Mouse (Mus musculus): Measurements from ENCODE around the gene Lrmda. TPM values are rescaled to one million over a fixed set of nuclear protein-coding genes. Genes with fewer than 3 reads are reported as not detected.

The Lrmda gene
- total RNA-seq, 2 experiments from 2014 or later: 6.8 to 9.1 TPM

DNA sequence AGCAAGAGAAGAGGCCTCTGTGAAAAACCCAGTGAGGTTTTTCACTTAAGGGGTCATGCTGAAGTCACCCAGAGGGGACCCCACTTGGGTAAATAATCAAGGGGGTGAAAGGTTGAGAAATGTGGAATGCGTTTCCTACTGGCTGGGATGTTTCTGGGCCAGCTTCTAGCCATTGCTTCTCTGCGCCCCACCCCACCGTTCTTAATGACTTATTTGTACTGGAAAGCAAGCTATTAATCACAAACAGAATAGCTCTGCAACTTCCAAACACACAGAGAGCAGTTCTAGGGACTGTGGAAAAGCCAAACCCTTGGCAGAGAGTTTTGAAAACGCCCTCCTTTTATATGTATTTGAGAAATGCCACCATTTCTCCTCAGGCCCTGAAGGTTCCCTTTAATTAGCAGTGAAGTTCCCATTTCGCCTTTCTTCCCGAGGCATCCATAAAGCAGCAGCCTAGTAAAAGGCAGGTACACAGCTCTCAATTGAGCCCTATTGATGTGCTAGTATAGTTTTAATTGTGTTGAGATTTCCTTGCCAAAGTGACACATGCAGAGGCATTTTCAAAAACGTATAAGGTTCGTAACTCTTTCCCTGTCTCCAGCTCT is 70.5 kb downstream of the Lrmda start:
- DNase-seq (ENCODE audit: low spot score in 2 of 2): no peak

DNA sequence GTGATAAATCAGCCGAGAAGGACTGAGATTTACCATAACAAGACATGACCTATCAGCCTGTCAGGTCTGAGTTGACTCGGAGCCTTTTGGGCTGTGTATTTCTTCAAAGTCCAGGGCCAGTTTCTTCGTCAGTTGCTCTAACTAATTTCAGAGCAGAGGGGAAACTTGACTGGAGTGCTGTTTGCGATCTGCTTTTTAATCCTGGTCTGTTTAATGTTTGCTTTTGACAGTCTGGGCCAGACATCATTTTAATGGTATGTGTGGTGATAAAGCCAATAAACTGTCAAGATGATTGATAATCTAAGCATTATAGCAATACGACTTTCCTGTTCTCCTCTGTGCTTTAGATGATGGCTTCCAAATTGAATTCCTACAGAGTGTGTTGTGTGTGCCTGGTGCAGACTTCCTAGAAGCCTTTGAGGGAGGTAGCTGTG is 71.3 kb downstream of the Lrmda start:
- no peak for DNase-seq (ENCODE audit: low spot score in 2 of 2)

DNA sequence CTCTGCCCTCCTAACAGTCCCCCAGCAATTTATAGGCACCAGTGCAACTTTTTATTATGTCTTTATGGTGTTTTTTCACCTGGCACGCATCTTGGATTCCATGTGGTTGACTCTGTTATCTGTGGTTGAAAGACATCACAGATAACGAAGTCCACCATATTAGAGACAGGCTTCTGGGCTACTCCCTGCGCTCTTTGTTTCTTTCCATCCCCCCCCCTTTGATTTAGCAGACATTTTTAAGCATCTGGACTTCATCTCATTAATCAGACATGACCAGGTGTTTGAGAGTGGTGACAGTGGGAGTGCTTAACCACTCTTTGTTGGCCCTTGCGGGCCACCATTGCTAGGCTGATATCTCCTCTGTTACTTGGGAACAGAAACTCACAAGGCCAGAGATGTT is 71.8 kb downstream of the Lrmda start:
- DNase-seq (ENCODE audit: low spot score in 2 of 2): no peak

DNA sequence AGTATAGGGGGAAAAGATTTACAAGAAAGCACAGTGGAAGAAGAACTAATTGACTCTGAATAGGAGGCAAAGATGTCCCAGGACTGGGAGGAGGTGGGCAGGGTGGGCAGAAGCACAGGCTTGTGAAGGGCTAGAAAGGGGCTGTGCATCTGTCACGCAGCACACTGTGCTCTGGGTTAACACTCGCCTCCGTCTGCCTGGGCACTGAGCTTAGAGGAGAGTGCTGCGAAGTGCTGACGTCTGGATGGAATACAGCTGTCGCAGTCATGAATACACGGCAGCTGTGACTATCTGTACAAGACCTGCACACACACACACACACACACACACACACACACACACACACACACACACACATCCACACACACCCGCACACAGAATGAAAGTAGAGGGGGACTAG is 73.6 kb downstream of the Lrmda start:
- DNase-seq (ENCODE audit: low spot score in 2 of 2): no peak

DNA sequence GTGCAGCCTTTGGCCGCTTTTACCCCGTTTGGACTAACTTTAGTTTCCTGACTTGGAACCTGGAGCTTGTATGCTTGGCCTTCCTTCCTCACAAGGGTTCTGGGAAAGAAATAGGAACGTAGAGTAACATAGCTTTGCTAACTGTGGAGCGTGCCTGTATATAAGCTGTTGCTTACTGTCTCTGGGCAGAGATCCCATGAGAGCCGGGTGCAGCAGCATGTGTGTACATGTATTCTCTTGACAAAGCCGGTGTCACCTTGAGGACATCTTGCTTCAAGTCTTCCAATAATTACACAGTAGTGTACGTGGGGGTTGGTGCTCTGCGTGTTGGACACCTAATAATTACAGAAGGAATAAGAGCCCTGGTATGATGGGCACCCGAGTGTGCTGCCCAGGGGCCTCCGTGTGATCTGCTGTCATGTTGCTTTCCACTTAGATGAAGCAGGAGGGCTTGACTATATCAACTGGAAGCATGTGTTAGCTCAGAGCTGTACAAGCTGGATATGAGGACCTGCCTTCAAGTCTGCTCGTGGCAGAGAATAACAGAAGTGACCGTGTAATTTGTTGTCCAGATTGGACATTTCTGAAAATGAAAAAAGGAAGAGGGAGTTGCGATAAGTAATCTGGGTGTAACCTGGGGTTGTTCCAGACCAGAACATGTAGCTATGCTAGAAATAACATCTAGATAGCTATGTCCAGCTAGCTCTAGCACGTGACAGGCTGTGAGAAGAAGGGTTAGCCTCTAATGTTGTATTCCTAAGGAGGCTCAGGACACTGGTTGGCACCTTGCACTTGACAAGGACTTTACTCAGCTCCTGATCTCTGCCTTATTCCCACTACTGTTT is 82.7 kb downstream of the Lrmda start:
- no peak for DNase-seq (ENCODE audit: low spot score in 2 of 2)

DNA sequence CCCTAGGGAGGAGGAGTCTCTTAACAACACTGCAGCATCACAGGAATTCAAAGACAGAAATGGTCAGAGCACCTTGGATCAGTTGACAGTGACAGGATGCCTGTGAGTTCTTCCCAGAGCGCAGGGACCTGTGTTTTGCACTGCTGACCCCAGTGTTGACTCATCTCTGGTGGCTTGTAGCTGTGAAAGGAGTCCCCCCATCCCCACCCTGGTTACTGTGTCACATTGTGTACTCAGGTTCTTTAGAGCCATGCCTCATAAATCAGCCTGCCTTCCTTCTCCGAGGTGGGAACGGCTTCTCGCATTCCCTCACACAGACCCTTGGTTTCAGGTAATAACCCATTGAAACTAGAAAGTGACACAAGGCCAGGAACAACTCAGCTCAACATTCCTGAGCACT is 86.3 kb downstream of the Lrmda start:
- no peak for DNase-seq (ENCODE audit: low spot score in 2 of 2)

DNA sequence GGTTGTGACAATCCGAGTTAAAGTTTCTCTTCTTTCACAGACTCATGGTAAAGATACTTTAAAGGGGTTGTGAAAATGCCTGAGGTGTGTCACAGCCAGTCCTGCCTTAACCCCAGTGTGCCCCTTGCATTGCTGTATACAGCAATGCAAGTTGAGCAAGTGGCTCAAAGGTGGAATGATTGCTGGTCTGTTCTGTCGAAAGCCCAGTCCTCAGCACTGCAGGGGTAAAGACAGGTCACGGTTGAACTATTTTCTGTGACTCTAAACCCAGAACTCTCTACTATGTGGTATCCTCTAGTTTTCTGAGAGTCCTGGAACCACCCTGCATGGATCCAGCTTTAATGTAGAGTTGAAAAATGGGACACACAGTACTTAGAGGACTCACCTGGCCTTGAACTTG is 87.3 kb downstream of the Lrmda start:
- DNase-seq (ENCODE audit: low spot score in 2 of 2): no peak

DNA sequence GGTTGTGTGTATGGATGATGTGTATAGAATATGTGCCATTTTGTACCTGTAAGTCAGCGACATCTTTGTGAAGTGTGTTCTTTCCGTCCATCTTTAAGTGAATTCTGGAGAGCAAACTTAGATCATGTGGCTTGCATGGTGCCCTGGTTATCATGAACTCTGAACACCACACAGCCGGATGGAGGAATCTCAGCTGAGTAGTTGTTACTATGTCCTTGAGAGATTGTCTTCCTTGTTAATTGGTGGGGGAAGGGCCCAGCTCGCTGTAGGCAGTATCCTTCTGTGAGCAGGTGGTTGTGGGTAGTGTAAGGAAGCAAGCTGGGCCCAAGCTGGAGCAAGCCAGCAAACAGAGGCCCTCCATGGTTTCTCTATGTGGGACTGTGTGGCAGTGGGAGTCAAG is 89.9 kb downstream of the Lrmda start:
- no peak for DNase-seq (ENCODE audit: low spot score in 2 of 2)

DNA sequence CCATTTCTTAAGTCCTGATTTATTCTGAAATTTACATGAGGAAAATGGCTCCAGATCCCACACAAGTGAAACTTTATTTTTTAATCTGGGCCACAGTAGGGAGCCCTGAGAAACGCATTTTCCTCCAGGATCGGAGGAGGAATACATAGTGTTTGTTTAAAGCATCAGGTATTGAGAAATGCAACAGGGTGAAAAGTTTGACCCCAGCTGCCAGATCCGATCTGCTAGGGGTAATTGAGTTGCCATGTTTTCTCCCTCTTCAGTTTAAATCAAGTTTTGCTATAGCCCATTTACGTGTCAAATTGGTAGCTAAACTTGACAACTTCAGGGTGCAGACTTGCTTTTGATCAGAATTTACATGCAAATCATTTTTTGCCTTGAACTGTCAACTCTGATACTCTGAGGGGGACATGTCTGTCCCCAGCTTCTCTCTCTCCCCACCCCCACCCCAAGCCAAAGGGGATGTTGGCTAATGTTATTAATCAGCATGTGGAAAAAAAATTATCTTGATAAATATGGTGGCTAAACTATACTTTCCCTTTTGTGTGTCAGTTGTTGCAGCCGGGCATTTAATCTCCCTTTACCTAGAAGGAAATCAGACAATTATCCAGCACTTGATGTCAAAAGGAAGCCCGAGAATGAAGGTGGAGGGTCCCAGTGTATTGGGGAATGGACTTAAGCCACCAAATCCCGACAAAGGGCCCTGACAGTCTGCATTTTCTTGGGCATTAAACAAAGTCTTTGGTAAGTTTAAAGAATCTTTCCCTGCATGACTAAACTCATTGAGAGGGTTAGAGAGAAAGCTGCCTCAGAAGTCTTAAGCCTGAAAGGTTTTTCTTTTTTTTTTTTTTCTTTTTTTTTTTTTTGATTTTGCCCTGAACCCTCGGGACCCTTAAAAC is 94.2 kb downstream of the Lrmda start:
- DNase-seq (ENCODE audit: low spot score in 2 of 2): no peak

DNA sequence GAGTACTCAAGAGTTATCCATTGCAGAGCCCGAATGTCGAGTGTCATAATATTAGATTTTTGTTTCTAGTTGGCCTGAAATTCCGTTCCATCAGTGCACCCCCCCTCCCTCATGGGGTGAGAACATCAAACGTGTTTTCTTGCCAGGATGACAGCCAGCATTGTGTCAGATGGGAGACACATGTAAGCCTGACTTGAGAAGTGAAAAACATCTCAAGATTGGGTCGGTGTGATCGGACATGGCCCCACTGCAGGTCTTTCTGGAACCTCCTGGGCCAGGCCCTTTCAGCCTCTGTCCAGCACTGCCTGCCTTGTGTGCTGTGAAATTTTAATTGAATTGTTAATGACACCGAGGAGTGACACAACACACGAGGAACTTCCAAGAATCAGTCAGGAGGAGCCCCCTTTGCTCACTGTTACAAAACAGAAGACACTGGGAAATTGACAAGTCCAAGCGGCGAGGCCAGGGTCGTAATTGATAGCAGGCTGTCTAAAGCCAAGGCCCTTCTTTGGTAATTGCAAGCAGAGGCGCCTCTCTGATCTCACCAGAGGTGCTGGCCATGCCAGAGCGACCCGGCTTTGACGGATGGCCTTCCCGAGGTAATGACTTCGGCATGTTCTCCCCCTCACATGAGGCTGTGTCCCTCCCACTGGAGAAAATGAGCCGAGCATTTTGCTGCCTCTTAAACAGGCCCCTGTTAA is 95.3 kb downstream of the Lrmda start:
- DNase-seq (ENCODE audit: low spot score in 2 of 2): no peak

DNA sequence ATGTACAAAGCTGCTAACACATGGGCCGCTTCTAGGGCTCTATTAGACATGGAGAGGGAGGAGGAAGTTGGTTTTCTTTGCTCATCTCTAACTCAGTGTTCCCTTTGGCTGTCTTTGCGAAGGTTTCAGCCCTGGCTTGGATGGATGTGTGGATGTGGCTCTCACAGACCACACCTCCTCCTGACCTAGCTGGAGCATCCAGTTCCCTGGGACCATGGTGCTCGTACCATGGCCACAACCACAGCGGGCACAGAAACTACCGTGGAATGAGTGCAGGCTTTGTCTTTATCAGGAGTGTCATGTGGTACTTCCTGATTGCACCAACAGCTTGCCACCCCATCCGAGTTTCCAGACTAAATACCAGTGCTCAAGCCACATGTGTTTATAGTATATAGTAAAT is 98.6 kb downstream of the Lrmda start:
- DNase-seq (ENCODE audit: low spot score in 2 of 2): no peak

DNA sequence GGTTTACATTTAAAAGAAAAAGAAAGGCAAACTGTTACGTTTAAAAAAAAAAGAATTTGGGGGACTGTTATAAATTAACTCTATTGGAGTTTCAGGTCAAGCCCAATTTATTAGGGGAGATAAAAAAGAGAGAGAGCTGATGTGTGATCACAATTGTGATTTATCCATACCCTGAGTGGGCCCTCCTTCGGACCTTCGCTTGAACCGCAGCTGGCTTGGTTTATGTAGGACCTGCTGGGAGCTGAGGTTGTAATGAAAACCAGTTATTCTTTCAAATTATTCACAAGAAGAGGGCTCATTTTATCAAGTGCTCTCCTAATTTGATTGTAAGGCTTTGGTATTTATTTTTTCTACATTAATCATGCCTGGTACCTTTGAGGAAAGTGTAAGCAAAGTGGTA is 99.0 kb downstream of the Lrmda start:
- DNase-seq (ENCODE audit: low spot score in 2 of 2): no peak

DNA sequence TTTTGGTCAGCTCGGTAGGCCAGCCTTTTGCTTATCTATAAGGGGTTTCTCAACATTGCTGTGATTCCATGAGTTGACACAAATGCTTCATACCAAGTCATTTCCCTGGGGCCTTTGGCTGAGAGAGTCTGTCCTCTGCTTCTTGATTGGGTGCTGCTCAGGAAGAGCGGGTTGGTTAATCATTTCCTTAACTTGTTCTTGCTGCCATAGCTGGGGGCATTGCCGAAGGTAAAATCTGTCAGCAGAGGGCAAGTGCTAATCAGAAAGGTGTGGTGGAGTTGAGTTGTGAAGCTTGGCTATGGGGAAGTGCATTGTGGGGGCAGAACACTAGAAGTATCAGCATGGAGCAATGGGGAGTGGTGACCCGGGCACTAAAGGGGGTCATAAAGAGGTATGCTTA is 106.8 kb downstream of the Lrmda start:
- no peak for DNase-seq (ENCODE audit: low spot score in 2 of 2)

DNA sequence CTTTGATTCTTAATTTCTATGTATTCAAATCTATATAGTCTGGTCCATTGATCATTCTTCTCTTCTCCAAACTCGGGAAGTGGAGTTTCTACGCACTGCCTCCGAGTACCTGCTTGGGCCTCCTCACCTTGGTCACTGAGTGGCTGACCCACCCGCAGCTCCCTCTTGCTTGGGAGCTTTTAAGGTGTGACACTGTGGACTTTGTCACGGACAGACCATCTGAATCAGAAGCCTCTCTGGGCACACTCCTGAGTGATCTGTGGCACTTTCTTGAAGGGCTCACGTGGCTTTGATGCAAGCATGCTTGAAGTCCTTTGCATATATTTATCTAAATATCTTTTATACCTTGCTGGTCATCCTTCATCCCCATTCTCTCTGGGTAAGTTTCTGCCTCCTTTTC is 107.3 kb downstream of the Lrmda start:
- DNase-seq (ENCODE audit: low spot score in 2 of 2): no peak

DNA sequence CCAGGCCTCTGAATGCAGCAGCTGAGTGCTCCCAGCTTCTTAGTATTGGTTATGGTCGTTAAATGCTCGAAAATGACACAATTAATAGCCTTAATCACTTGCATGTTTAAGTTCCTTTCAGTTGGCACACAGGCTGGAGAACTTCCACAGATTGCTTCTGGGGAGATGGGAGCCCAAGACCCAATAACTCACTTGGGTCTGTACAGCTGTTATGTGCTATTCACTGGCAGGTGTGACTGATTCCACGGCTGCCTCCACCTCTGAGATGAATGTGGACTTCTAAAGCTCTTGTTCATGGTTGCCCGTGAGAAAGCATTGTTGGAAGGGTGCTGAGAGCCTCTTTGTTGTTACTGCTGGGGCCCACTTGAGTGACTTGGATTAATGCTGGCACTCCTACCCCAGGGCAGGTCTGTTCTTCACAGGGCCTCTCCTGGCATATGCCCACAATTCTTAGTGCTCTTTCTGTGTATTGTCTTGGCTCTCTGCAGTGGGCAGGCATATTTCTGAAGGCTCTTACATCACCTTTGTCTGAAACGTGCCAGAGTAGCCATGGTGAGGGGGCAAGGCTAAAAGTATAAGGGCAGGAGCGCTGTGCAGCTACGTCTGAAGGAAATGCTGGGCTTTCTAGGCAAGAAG is 111.6 kb downstream of the Lrmda start:
- DNase-seq (ENCODE audit: low spot score in 2 of 2): no peak

DNA sequence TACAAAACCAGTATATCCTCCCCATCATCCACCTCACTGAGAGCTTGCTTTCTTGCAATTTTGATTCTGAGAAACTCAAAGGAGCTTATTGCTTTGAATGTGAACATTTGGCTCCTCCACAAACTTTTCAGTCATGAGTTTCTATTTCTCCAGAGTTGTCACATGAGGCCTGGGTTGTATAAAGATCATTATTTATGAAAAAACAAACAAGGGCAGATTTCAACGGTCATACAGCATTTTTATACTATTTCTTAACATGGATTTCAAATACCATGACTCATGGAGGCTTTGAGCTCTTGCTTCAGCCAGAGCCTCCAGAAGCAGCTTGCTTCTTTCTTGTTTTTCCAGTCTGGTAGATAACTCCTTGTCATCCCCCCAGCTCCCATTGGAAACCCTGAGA is 119.8 kb downstream of the Lrmda start:
- no peak for DNase-seq (ENCODE audit: low spot score in 2 of 2)

DNA sequence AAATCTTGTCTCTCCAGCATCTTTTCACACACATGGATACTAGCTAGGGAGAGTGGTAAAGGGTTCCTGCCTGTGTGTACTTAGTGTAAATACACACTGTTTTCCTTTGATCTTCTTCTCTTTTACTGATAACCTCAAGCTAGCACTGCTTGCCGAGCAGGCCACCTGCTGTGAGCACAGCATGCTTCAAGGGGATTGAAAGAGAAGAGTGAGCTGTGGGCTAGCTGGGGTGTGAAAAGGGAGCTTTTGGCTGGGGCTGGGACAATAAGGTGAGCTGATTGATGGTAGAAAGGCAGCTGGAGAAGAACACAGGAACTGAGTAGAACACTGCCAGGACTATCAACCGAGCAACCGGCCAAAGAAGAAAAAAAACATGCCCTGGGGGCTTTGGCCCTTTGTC is 124.5 kb downstream of the Lrmda start:
- no peak for DNase-seq (ENCODE audit: low spot score in 2 of 2)

DNA sequence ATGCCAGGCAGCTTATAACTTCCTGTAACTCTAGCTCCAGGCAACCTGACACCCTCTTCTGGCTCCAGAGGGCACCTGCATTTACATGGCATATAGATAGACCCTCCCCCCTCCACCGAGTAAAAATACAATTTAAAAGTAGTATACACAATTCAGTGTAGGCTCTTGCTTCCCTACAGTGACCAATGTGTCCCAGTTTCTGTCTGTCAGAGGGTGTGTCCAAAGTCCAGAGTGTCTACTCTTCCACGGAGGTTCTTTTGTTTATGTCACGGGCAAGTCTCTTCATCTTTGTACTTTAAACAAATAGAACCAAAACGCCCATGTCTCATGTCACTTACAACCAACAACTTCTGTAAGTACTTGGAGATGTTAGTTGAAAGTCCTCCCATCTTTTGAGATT is 126.4 kb downstream of the Lrmda start:
- no peak for DNase-seq (ENCODE audit: low spot score in 2 of 2)

DNA sequence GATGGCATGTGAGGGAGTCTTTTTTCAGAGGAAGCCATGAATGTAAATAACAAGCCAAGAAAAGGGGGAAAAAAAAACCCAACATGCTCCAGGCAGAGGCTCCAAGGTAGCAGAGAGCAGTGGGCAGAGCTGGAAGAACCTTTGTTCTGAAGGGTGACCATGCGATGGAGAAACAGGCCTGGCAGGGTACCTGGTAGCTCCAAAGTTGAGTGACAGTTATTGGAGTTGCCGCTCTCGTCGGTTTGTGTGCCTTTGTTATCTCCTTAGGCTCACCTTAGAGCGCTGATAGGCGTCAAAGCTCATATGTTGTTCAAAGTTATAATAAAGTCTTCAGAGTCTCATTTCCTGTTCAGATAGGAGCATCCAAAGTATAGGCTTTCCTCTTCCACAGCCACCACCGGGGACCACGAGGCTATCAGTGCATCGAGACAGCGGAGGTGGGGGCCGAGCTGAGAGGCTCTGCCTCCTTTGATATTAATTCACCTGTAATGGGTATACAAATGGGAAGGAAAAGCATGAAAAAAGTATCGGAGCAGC is 127.1 kb downstream of the Lrmda start:
- no peak for DNase-seq (ENCODE audit: low spot score in 2 of 2)

DNA sequence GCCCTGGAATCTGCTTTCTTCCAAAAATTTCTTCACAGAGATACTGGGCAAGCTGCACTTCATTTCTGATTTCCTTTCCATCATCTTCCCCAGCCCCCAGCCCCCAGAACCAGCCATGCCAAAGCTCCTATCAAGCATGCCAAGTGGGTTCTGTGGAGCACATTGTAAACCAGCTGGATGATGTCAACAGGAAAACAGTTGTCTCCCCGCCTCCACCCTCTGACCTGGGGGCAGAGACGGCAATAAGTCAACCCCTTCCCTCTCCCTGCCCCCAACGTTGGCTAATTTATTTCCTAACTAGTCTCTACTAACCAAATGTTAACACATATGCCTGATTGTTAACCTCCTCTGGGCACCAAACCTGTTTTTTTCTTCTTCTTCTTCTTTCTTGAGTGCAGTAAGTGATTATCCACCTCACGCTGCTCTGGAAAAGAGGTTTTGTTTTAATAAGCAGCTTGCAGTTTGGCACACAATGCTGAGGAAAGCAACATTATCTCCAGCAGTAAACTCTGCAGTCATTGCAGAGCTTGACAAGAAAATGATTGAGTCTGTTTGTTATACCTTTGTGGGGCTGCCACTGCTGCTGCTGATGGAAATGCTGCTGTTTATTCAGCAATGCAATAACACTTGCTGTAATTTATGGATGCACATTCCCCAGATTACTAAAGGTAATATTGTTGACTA is 128.0 kb downstream of the Lrmda start:
- no peak for DNase-seq (ENCODE audit: low spot score in 2 of 2)
